Mouse (Mus musculus) G1E (cell line): ENCODE results near the gene Isyna1. TPM values are rescaled to one million over a fixed set of nuclear protein-coding genes. Genes with fewer than 3 reads are reported as not detected.
"Not testable (repeated sequence)": the region's sequence is repeated elsewhere in the genome, so short reads cannot be mapped to it uniquely, and the experiment has no call there.

Source experiments
- ATAC-seq: 2 replicates; pipeline ENCODE4 v1.8.0; 2016; ENCODE audit warnings: mild to moderate bottlenecking; ENCODE audit not compliant: insufficient number of reproducible peaks, poor library complexity, low FRiP score, severe bottlenecking; ENCODE audit errors: extremely low read depth
- DNase-seq: peaks from one replicate; pipeline ENCODE4 v3.0.0; 2012; ENCODE audit warnings: low spot score
- H3K27me3 ChIP-seq: 2 replicates; pipeline ENCODE4 v1.6.1; 2012; ENCODE audit warnings: mild to moderate bottlenecking, low read length, inconsistent platforms; ENCODE audit not compliant: insufficient read depth
- H3K36me3 ChIP-seq: replicated peaks from 2 replicates; pipeline ENCODE3; 2012; ENCODE audit warnings: mild to moderate bottlenecking, inconsistent platforms
- H3K4me1 ChIP-seq: 2 replicates; pipeline ENCODE4 v1.6.1; 2012; ENCODE audit warnings: low read depth, low read length, inconsistent platforms, mixed read lengths; ENCODE audit not compliant: insufficient read depth
- H3K4me3 ChIP-seq: 2 replicates; pipeline ENCODE4 v1.5.1; 2012; ENCODE audit warnings: low read depth, mild to moderate bottlenecking, inconsistent platforms, low read length, moderate library complexity, mixed read lengths
- H3K9me3 ChIP-seq: replicated peaks from 2 replicates; pipeline ENCODE4 v1.6.1; 2012; ENCODE audit warnings: inconsistent platforms
- CTCF ChIP-seq: IDR thresholded peaks from 2 replicates; pipeline ENCODE4 v1.5.1; 2012; ENCODE audit warnings: low read depth, low read length, inconsistent platforms, mixed read lengths
- GATA1 ChIP-seq: IDR thresholded peaks from 2 replicates; pipeline ENCODE4 v1.6.1; 2012; ENCODE audit warnings: borderline replicate concordance, low read length, inconsistent platforms, mixed read lengths
- GATA2 ChIP-seq: IDR thresholded peaks from 2 replicates; pipeline ENCODE4 v1.6.1; 2012; ENCODE audit warnings: low read depth, low read length, inconsistent platforms, borderline replicate concordance
- POLR2AphosphoS5 ChIP-seq: IDR thresholded peaks from 2 replicates; pipeline ENCODE4 v1.6.1; 2012; ENCODE audit warnings: low read depth, low read length, inconsistent platforms; ENCODE audit not compliant: insufficient replicate concordance
- TAL1 ChIP-seq: conservative IDR thresholded peaks from 2 replicates; pipeline ENCODE4 v1.6.1; 2012; ENCODE audit warnings: low read depth, low read length, inconsistent platforms, mixed read lengths
- polyA plus RNA-seq: library from polyadenylated mRNA; stranded (reverse); fragments of >175 nt; gene quantifications from 2 replicates; pipeline ENCODE4 v1.2.3, GENCODE M21; 2012
- total RNA-seq, 2 experiments: library from RNA; stranded (forward) in 1 of 2; stranded (reverse) in 1 of 2; fragments of 200-1000 nt in 1 of 2; fragments of >200 nt in 1 of 2; fragmentation: Nextera tagmentation in 1 of 2; gene quantifications; 2 replicates each; pipeline ENCODE4 v1.2.3; 2014 to 2017

The Isyna1 gene
- total and polyA plus RNA-seq, 3 experiments: 22.9 to 141 (median 35.8) TPM

- no peaks in the 10 kb centered on the region for H3K9me3 ChIP-seq
- TF ChIP-seq GATA2 (no peak), CTCF (peak; percentile 70; the same call in 1 of the 2 replicates)
- DNase-seq (peak; percentile 61), ATAC-seq (no peak)
- peaks cover 7% of the 10 kb centered on the region for H3K4me1 ChIP-seq
- no peak overlapping the region for H3K4me3 ChIP-seq
- peaks cover 92% of the 10 kb centered on the region for H3K36me3 ChIP-seq
- no peaks in the 10 kb centered on the region for H3K27me3 ChIP-seq
Measured at GRCm38 (mm10) chr8:70585258-70585652, 8.9 kb upstream of the Isyna1 start.

- not testable (repeated sequence) for ATAC-seq, H3K4me3 ChIP-seq, H3K27me3 ChIP-seq, DNase-seq, H3K9me3 ChIP-seq, H3K4me1 ChIP-seq
- H3K36me3 ChIP-seq: peaks cover 92% of the 10 kb centered on the region
Measured at GRCm38 (mm10) chr8:70587955-70588354, 6.2 kb upstream of the Isyna1 start.

- Histone ChIP-seq H3K4me1 (peaks cover 30% of the 10 kb centered on the region), H3K27me3 (no peaks in the 10 kb centered on the region), H3K9me3 (peaks cover 5% of the 10 kb centered on the region; the same call in 1 of the 2 replicates), H3K36me3 (peaks cover 79% of the 10 kb centered on the region), H3K4me3 (no peak overlapping the region)
- TF ChIP-seq POLR2AphosphoS5: no peak
- ATAC-seq (no peak), DNase-seq (no peak)
Measured at GRCm38 (mm10) chr8:70591569-70591968, 2.6 kb upstream of the Isyna1 start.

- Histone ChIP-seq H3K4me3 (peak overlapping the region; percentile 81; the same call in 1 of the 2 replicates), H3K36me3 (peaks cover 80% of the 10 kb centered on the region), H3K9me3 (peaks cover 17% of the 10 kb centered on the region), H3K27me3 (no peaks in the 10 kb centered on the region), H3K4me1 (peaks cover 30% of the 10 kb centered on the region)
- ATAC-seq (no peak), DNase-seq (no peak)
- TF ChIP-seq GATA1: no peak
- no peak for TF ChIP-seq TAL1
Measured at GRCm38 (mm10) chr8:70593173-70593572, 1.0 kb upstream of the Isyna1 start.

DNA sequence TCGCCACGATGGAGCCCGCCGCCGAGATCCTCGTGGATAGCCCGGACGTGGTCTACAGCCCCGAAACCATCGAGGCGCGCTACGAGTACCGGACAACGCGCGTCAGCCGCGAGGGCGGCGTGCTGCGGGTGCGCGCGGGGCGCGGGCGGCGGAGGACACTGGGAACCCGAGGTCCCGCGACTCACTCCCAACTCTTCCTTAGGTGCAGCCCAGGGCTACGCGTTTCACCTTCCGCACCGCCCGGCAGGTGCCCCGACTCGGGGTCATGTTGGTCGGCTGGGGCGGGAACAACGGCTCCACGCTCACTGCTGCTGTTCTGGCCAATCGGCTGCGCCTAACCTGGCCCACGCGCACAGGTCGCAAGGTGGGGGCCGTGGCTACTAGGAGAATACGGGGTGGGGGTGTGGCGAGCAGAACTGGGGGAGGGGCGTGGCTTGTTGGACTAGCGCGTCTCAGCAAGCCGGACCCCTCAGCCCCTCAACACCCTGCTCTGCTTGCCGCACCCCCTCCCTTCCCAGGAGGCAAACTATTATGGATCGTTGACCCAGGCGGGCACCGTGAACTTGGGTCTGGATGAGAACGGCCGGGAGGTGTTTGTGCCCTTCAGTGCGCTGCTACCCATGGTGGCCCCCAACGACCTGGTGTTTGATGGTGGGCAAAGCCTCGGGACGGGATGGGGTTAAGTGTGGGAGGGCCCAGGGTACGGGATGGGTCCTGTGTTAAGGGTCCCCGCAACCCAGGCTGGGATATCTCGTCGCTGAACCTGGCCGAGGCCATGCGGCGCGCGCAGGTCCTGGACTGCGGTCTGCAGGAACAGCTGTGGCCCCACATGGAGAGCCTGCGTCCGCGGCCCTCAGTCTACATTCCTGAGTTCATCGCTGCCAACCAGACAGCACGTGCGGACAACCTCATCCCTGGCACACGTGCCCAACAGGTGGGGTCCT, 720 bp downstream of the Isyna1 start:
- Histone ChIP-seq H3K4me1 (peaks cover 30% of the 10 kb centered on the region), H3K36me3 (peaks cover 85% of the 10 kb centered on the region), H3K4me3 (peak overlapping the region; percentile 81), H3K9me3 (peaks cover 25% of the 10 kb centered on the region), H3K27me3 (no peaks in the 10 kb centered on the region)
- DNase-seq (peak; percentile 59), ATAC-seq (no peak)
- TF ChIP-seq TAL1 (no peak), POLR2AphosphoS5 (no peak), CTCF (no peak), GATA1 (no peak), GATA2 (no peak)

GRCm38 (mm10) chr8:70595811-70596210, 1.6 kb downstream of the Isyna1 start:
- peaks cover 85% of the 10 kb centered on the region for H3K36me3 ChIP-seq

DNA sequence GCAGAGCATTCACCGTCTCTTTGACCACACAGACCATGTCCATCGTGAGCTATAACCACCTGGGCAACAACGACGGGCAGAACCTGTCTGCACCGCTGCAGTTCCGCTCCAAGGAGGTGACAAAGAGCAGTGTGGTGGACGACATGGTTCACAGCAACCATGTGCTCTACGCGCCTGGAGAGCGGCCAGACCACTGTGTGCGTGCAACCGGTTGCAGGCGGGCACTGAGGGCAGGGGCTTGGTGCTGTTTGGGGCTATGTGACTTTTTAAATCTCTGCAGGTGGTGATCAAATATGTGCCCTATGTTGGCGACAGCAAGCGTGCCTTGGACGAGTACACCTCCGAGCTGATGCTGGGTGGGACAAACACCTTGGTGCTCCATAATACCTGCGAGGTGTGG, 2.0 kb downstream of the Isyna1 start:
- Histone ChIP-seq H3K9me3 (peaks cover 25% of the 10 kb centered on the region), H3K4me3 (no peak overlapping the region), H3K4me1 (peaks cover 40% of the 10 kb centered on the region), H3K27me3 (no peaks in the 10 kb centered on the region; the same call in 1 of the 2 replicates), H3K36me3 (peaks cover 86% of the 10 kb centered on the region)
- ATAC-seq (no peak), DNase-seq (no peak)
- TF ChIP-seq TAL1 (no peak), CTCF (no peak), POLR2AphosphoS5 (no peak), GATA2 (no peak), GATA1 (no peak)

More at GRCm38 (mm10) chr8:70595811-70596210, 1.6 kb downstream of the Isyna1 start:
- H3K4me3 ChIP-seq: no peak overlapping the region; the same call in 1 of the 2 replicates
- peaks cover 25% of the 10 kb centered on the region for H3K9me3 ChIP-seq
- no peaks in the 10 kb centered on the region; the same call in 1 of the 2 replicates for H3K27me3 ChIP-seq
- ATAC-seq (no peak), DNase-seq (no peak)
- H3K4me1 ChIP-seq: peaks cover 36% of the 10 kb centered on the region
- TF ChIP-seq CTCF: no peak
- no peak for TF ChIP-seq TAL1
- no peak for TF ChIP-seq GATA1
- no peak for TF ChIP-seq GATA2
- no peak for TF ChIP-seq POLR2AphosphoS5
